Mouse (Mus musculus) MEL-GATA-1-ER (cell line): Measurements from ENCODE around the gene Abhd17b.
"Not testable (repeated sequence)": the region's sequence is repeated elsewhere in the genome, so short reads cannot be mapped to it uniquely, and the experiment has no call there.

Experiments used
- DNase-seq: peaks from one replicate; pipeline ENCODE4 v3.0.0-alpha.2; 2012; ENCODE audit warnings: low read depth; ENCODE audit errors: extremely low read depth

The Abhd17b gene

DNA sequence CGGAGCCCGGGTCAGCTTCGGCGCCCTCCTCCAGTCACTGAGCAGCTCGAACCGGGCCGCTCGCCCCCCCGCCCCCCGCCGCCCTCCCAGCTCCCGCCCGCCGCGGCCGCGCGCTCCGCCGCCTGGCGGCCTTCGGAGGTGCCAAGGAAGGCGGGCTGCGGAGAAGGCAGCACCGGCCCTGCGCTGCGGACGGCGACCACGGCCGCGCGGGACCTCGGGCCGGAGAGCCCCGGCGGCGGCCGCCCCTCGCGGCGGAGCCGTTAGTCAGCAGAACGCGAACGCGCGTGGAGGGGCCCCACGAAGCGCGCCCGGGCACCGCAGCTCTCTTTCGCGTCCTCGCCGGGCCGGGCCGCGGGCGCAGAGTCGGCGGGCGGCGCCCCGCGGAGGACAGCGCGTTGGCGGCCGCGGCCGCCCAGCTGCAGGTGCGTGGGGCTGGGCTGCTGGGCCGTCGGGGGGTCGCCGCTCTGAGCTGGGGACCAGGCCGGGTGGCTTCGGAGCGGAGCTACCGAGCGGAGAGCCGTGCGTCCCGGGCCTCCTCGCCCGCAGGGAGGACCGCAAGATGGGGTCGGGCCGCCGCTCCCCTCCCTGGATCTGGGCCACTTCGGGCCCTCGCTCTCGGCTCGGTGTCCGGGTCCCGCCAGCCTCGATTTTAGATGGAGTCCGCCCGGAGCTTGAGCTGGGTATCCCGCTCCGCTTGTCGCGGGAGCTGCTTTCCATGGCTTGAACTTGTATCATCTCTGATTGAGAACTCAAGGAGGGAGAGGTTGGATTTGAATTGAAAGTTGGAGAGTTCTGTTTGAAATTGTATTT, at the start of gene Abhd17b:
Gene Abhd17b, plus strand, starts transcription at position 14 of the 810 bp plus-strand sequence.
- DNase-seq = no peak

DNA sequence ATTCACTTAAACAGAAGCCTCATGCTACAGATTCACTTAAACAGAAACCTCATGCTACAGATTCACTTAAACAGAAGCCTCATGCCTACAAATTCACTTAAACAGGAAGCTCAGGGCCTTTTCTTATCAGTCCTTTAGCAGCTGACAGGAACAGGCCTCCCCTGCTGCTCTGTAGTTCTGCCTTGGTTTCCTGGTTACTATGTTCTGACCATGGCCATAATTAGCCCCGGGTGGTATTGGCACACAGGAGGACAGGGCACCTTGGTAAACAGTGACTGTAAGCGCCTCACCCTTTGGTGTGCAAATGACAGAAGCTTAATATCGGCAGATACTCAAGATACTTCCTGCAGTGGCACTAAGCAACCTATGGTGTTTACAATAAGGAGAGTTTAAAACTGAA, 49.1 kb upstream of the Abhd17b start:
- DNase-seq = peak; percentile 73

DNA sequence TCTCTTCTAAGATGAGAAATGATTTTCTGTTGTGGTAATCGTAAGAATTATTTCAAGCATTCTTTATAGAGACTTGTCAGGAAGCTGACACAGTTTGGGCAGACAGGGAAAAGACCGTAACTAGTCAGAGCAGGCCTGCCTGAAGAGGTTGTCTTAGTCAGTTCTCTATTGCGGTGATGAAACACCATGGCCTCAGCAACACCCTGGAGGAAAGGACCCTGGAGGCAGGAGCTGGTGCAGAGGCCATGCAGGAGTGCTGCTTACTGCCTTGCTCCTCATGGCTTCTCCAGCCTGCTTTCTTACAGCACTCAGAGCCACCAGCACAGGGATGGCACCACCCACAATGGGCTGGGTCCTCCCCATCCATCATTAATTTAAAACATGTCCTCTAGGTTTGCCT, 47.7 kb upstream of the Abhd17b start:
- DNase-seq = no peak

DNA sequence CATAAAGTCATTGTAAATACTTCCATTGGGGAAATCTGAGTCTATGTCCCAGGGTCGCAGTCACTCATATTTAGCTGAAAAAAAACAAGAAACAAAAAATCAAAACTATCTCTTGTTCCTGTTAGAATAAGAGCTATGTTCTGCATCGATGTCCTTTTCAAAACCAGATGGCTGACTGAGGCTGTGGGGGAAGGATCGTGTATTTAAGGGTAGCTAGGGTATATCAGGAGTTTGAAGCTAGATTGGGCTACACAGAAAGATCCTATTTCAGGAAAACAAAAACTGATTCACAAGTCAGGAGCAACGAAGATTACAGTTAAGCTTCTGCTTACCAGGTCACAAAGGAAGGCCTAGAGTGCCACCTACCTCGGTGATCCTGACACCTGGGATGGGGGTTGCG, 42.7 kb upstream of the Abhd17b start:
- no peak for DNase-seq

DNA sequence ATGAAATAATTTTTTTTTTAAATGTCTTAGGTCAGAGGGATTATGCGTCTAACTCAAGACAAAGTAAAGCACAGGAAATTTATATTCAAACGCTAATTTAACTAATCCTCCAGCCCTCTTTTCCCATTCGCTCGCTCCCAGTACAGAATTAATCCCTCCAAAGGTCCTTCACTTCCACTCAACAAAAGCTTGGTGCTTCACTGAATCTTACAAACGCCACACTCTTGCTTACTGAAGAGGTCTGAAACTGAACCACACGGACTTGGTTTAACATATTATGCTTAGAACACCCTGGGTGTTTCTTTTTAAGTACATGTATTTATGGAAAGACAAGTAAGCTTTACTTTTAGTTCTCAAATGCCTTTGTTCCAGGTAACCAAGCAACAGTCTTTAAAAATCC, 41.7 kb upstream of the Abhd17b start:
- no peak for DNase-seq

DNA sequence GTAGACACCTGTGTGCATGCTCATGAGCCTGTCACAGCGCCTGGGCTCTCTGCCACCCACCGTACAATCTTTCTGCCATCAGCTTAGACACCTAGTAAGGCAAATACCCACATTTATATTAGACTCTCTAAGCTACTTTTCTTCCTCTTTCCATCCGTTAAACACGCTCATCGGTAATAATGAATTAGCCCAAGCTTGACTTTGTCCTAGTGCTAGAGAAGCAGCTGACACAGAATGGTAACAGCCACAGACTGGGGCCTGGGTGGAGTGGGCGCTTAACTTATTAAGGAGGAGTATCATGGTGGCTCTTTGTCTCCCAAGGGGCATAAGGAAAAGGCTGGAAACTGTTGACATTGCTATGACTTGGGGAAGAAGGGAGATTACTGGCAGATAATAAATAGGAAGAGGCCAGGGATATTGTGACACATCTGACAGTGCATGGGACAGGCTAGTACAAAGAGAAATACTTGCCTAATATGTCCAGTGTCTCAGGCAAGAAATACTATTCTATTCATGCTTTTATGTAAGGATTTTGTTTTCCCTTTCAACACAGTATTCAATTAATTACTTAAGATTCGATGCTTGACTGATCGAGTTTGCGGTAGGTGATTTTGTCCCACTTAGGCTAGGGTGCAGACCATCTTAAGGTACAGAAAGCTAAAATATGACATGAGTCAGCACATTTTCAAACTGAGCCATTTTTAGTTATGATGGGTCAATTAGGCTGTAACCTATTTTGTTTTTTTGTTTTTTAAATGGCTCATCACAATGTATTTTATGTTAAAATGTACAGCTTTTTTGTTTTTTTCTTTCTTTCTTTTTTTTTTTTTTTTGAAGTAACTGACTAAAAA, 41.0 kb upstream of the Abhd17b start:
- DNase-seq = no peak

DNA sequence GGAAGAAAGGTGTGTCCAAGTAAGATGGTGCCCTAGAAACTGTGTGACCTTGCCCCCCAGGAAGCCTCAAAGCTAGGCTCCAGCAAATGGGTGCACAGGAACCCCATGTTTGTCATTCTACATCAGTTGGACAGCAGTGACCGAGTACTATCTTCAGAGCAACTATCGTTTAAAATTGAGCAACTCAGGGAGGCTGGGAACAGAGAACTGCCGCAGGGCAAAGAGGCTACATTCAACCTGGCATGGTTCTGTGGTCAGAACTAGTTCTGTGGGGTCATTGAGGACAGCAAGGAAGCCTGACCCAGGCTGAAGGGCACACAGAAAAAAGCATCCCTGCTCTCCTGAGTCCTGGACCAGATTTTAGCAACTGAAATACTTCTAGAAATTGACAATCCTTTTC, 37.2 kb upstream of the Abhd17b start:
- DNase-seq = no peak

DNA sequence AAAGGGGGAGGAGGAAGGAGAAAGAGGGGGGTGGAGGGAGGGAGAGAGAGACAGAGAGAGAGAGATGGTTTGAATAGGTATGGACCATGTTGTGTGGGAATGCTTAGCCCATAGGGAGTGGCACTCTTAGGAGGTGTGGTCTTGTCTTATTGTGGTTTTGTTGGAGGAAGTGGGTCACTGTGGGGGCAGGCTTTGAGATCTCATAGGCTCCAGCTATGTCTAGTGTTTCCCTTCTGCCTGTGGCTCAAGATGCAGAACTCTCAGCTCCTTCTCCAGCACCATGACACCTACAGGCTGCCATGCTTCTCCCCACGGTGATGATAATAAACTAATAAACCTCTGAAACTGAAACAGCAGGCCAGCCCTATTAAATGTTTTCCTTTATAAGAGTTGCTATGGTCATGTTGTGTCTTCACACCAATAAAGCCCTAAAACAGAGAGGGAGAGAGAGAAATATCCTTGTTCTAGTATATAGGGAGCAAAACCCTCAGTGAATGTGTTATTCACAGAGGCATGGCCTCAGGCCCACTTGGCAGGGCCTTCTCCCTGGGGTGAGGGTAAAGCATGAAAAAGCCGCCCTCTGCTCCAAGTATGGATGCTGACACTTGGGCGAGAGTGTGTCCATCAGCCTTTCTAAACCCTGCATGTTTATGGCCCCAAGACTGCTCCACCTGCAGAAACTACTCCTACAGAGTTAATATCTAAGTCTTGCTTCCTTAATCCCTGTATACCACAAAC, 29.4 kb upstream of the Abhd17b start:
- peak; percentile 41 for DNase-seq

DNA sequence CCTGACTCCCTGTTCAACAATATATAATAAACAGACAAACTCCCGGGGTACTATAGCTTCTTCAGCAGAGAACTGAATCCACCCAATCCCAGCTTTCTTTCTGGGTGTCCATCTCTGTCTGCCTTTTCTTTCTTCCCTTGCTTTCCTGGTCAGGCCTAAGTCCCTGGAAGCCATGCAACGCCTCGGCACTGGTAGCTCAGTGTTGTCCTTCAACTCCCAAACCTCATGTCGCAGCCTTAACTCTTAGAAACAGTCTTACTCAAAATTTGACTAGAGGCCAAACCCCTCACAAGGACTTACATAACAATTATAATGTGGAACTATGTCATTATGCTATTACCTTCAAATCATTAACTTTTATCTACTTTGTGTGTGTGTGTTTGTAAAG, 28.8 kb upstream of the Abhd17b start:
- DNase-seq = no peak

DNA sequence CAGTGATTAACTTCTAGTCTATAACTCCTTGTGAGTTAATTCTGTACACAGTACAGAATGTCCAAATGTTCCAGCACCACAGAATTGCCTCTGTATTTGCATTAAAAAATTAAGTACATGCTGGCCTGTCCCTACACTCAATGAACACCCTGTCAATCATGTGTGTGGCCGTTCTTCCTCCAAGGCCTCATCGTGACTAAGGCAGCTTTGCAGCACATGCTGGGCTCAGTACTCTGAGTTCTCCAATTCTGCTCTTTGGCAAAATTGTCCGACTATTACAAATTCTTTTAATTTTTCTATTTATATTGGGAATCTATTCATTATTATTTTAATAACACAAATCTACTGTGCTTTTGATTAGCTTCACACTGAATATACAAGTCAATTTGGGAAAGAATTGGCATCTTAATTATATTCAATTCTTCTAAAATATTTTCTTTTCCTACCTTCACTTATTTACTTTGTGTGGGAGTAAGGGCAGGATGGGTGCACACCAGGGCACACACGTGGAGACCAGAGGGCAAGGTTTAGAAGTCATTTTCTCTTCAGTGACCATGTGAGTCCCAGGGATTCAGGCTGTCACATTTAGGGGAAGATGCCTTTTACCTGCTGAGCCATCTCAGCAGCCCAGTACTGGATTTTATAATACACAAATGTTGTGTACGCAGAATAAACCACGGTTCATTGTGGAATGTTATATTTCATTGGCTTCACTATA, 26.6 kb upstream of the Abhd17b start:
- no peak for DNase-seq

DNA sequence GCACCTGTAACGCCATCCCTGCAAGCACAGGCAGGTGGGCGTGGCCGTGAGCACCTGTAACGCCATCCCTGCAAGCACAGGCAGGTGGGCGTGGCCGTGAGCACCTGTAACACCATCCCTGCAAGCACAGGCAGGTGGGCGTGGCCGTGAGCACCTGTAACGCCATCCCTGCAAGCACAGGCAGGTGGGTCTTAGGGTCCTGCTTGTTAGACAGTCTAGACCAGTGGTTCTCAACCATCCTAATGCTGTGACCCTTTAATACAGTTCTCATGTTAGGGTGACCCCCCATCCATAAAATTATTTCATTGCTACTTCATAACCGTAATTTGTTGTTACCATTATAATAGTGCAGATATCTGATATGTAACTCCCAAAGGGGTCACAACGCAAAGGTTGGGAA, 24.5 kb upstream of the Abhd17b start:
- not testable (repeated sequence) for DNase-seq

DNA sequence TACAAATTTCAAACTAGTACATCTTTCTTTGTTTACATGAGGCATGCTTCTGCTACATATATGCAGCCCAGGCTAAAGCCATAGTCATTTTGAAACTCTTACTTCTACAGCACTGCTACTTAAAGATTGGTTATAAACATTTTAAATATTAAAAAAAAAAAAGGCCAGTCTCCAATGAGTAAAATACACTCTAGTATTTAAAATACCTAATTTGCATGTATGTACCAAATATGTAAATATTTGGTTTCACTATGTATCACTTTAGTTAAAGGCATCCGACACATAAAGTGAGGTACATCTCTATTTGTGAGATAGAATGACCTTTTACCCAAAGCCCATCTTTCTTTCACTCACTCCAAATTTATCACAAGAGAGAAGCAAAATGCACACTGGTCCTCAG, 24.0 kb upstream of the Abhd17b start:
- no peak for DNase-seq

DNA sequence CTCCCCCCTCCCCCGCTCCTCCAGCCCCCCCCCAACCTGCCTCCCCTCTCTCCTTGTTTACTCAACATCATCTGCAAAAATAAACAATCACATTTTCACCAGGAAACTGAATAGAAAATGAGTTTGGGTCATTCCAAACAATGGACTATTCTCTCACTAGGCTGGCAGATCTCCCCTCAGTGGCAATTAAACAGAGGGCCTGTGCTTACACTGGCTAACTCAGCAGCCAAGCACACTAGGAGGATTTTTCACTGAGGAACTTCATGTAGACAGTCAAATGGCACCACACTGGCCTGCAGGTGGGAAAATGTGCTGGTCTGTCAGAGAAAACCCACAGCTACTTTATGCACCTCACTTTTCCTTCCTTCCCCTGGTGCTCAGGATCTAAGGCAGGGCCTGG, 23.5 kb upstream of the Abhd17b start:
- no peak for DNase-seq

DNA sequence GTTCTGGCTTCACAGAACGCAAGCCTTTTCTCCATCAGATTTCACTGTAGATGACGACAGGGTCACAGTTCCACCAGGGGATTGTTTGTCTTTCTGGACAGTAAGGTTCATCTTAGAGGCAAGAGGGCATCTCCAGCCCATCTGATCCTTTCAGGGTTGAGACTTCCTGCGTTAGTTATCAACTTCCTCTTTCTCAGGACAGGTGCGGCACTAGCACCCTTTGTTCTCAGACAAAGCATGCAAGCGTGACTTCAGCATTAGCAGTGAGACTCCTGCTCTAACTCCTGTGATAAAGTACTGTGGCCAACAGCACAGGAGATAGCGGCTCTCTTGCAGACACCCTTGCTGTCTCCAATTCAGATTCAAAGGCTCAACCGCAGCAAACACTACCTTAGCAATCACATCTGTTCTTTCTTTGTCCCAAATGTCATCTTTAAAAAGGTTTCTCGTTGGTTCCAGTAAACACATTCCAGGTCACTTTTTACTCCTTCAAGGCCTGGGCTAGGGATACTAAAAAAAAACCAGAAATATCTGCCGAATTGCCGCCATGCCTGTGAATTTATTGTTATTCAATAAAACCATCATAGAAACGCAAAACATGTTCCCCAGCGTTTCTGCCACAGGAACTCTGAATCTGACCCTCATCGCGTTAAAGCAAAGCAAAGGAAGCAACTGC, 22.2 kb upstream of the Abhd17b start:
- no peak for DNase-seq

DNA sequence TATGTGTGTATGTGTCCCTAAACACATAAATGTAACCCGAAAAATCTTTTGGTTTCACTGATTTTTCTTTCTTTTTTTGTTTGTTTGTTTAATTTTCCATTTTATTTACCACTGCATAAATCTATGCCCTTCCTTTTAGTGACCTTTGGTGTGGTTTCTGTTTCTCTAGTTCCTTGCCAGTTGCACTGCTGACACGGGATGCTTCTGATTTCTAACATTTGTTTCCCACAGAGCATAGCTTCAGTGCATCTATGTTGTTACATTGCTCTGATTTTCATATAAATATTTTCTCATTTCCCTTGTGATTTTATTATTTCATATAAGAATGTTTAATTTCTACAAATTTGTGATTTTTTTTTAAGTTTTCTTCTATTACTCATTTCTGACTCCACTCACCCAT, 17.6 kb upstream of the Abhd17b start:
- no peak for DNase-seq

DNA sequence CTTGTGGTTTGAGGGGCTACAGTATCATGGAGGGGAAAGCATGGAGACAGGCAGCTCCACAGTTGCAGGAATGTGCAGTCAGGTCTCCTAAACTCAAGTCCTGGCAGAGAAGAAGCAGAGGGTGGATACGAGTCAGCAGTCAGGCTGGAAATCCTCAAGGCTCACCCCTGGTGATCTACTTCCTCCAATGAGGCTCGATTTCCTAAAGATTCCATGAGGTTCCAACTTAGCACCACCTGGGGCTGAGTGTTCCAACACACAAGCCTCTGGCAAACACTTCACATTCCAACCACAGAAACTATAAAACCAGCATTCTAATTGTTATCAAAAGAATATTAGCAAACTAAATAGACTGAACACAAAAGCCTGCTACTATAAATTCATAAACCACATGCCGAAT, 16.1 kb upstream of the Abhd17b start:
- no peak for DNase-seq

DNA sequence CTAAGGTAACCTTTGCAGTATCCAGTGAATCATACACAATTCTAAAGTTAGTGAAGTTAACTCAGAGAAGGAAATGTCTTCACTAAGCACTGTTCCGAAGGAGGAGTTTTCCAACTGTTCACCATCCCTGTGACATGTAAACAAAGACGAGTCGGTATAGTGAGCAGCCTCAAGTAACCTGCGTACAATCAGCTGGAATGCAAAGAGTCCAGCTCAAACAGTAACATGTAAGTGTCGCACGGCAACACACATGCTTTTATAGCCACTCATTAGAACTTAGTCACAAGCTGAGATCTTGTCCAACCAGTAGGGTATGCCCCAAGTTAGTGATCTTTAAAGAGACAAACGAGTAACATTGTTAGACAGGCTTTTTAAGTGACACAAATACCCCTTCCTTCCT, 15.3 kb upstream of the Abhd17b start:
- DNase-seq = no peak

DNA sequence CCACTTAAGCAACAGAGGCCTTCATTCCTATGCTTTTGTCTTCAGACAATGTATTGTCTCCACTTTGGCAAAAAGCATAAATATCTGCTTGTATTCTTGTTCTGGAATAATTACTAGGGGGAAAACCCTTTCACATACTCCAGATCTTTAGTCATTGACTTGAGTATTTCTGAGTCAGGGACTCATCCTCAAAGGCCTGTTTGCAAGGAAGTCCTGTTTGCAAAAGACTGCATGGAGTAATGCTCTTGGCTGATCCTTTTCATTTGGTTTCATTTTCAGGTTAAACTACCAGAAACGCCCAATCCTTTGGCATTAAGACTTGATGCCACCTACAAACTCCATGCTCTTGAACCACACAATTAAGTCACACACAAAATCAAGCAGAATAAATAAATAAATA, 9.1 kb upstream of the Abhd17b start:
- DNase-seq = no peak

DNA sequence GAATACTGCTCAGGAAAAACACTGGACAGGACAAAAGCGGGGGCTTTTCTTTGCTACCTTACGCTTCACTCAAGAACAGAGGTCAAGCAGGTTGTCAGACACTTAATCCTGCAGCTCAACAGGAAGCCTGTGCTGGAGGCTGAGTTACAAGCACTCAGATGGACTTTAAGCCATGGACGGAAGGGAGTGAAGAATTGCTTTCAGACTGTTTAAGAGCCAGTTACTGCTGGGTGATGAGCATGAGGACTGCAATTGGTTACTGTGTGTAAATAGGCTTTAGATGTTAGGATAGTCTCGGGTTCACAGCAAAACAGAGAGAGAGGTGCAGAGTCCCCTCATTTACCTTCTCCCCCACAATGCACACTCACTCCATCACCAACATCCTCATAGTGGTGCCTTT, 7.7 kb upstream of the Abhd17b start:
- DNase-seq = no peak

DNA sequence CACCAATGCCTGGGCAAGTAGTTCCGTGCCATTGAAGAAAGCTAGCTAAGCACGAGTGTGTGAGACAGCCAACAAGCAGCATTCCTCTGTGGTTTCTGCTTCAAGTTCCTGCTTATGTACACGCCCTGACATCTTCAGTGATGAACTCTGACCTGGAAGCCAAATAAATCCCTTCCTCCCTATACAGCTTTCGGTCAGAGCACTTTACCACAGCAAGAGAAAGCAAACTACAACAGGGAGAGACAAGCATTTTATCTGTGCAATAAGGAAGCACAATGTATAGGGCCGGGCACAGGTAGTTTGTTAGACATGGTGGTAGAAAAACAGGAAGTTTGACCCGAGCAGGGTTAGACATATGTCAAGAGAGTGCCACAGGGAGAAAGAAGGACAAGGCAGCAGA, 6.8 kb upstream of the Abhd17b start:
- no peak for DNase-seq

DNA sequence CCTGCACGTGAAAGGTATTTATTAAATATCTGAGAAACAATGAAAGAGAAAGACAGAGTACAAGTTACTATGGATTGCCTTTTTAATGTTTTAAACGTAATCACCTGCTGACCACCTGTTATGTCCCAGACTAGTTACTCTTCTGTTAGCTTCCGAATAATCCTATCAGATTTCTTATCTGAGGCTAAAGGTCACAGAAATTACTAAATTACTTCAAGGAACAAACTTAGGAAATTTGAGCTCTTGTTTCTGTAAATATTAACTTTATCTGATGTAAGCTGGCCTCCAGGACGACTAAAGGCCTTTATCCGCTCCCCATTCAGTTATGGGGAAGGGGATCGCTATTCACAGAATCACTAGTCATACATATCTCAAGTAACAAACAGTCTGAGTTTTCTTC, 1.3 kb upstream of the Abhd17b start:
- DNase-seq = no peak
